Mouse (Mus musculus) heart, postnatal 0 days (tissue): ENCODE measurements around the gene Mrpl45. TPM values are rescaled to one million over a fixed set of nuclear protein-coding genes. Genes with fewer than 3 reads are reported as not detected.

Source experiments
- ATAC-seq: fragments of 200-750 bp; cut with Nextera tagmentation; 2 replicates; pipeline ENCODE4 v1.8.0; 2017; ENCODE audit warnings: low read depth, moderate number of reproducible peaks, moderate library complexity; ENCODE audit not compliant: insufficient read depth
- DNase-seq: peaks from one replicate; pipeline ENCODE4 v3.0.0-alpha.2; 2016; ENCODE audit warnings: low spot score
- H3K27ac ChIP-seq: fragments of 300-500 bp; sonication (generic); 2 replicates; pipeline ENCODE4 v1.5.1; 2014; ENCODE audit warnings: low read depth, mild to moderate bottlenecking
- H3K27me3 ChIP-seq: fragments of 300-500 bp; sonication (generic); 2 replicates; pipeline ENCODE4 v1.6.1; 2014; ENCODE audit warnings: low read length, mixed read lengths; ENCODE audit not compliant: control insufficient read depth, insufficient read depth
- H3K36me3 ChIP-seq: fragments of 300-500 bp; sonication (generic); replicated peaks from 2 replicates; pipeline ENCODE4 v1.6.1; 2014; ENCODE audit warnings: low read length, mixed read lengths; ENCODE audit not compliant: control insufficient read depth, insufficient read depth
- H3K4me1 ChIP-seq: fragments of 300-500 bp; sonication (generic); 2 replicates; pipeline ENCODE4 v1.6.1; 2014; ENCODE audit warnings: antibody characterized with exemption; ENCODE audit not compliant: control insufficient read depth, insufficient read depth
- H3K4me2 ChIP-seq: fragments of 300-500 bp; sonication (generic); 2 replicates; pipeline ENCODE4 v1.6.1; 2014; ENCODE audit warnings: low read depth, mild to moderate bottlenecking, low read length, moderate library complexity
- H3K4me3 ChIP-seq: fragments of 300-500 bp; sonication (generic); 2 replicates; pipeline ENCODE4 v1.5.1; 2014; ENCODE audit warnings: low read depth, low read length
- H3K9ac ChIP-seq: fragments of 300-500 bp; sonication (generic); replicated peaks from 2 replicates; pipeline ENCODE4 v1.6.1; 2014; ENCODE audit warnings: low read depth, low read length, mixed read lengths
- H3K9me3 ChIP-seq: fragments of 300-500 bp; sonication (generic); replicated peaks from 2 replicates; pipeline ENCODE4 v1.6.1; 2016; ENCODE audit warnings: low read length; ENCODE audit not compliant: control insufficient read depth
- CTCF ChIP-seq: IDR thresholded peaks from 2 replicates; pipeline ENCODE4 v1.5.1; 2016; ENCODE audit warnings: antibody characterized with exemption, control low read depth, low read depth
- EP300 ChIP-seq: IDR thresholded peaks from 2 replicates; pipeline ENCODE4 v1.6.1; 2016; ENCODE audit warnings: antibody characterized with exemption, low read depth
- WGBS: fragments of 180-500 bp; shearing (Covaris S2); extraction: QIAGEN DNeasy Blood & Tissue Kit; methylation state at CpG from one replicate; pipeline ENCODE4 v1.1.7; 2014; 5-methylcytosine and 5-hydroxymethylcytosine counted together
- polyA plus RNA-seq: library from polyadenylated mRNA; unstranded; fragments of >200 nt; fragmentation: Nextera tagmentation; extraction: Ambion mirVana; gene quantifications from 2 replicates; pipeline ENCODE4 v1.2.1, GENCODE M21; 2015
- total RNA-seq: library from RNA; depleted of rRNA; stranded (reverse); fragments of >200 nt; gene quantifications from 2 replicates; pipeline ENCODE4 v1.2.3, GENCODE M21; 2014; ENCODE audit warnings: low replicate concordance

Mrpl45 gene
- total and polyA plus RNA-seq, 2 experiments from 2014 or later = 41.8 to 64.6 TPM

DNA sequence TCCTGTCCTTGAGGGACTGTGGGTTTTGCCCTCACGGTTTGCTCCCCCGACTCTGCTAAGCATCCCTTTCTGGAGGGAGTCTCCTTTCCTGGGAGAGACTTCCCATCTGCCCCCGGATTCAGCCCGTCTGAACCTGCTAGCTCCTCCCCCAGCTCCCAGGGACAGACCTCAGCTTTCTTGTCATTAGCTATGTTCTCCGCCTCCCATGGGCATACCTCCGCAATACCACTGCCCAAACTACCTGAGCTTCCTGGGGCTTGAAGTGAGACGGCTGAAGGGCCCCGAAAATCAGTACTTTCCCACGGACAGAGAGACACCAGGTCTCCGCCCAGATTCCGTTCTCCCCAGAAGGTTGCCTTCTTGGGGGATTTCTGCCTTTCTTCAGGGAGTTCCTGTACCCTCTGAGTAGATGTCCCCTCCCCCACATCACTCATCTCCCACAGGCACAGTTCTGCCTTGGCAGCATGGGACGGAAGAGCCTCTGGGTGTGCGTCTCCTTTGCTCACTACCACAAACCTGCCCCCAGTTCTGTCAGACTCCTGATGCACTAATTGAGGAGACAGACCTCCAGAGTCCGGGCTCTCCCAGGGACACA is 21.3 kb downstream of the Mrpl45 start:
- Histone ChIP-seq H3K27ac (no peak overlapping the region), H3K4me1 (peaks cover 6% of the 10 kb centered on the region; the same call in 1 of the 2 replicates), H3K4me2 (no peak overlapping the region), H3K9ac (no peak overlapping the region), H3K4me3 (no peak overlapping the region), H3K27me3 (peaks cover 29% of the 10 kb centered on the region), H3K9me3 (no peaks in the 10 kb centered on the region), H3K36me3 (no peaks in the 10 kb centered on the region)
- WGBS = 63% methylated on average over 14 of the region's 14 CpGs
- DNase-seq (no peak), ATAC-seq (no peak)
- TF ChIP-seq EP300 = no peak
- no peak for TF ChIP-seq CTCF

DNA sequence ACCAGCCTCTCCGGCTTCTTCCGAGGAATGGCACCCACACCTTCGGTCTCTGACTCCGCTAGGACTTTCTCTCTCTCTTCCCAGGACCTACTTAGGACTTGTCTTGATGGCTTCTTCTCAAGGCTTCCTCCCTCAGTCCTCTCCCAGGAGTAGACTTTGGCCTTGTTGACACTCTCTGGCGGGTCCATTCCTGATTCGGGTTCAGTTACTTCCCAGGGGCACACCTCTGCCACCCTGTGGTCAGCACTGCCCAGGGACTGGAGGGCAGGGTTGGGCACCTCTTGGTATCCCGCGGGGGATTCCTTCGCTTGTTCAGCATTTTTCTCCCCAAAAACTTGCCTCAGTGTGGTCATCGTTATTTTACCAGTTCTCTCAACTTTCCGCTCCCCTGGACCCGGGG is 21.8 kb downstream of the Mrpl45 start:
- H3K27me3 ChIP-seq = peaks cover 31% of the 10 kb centered on the region
- 81% methylated on average over 12 of the region's 12 CpGs for WGBS

GRCm38 (mm10) chr11:97338302-97338976 is 22.9 kb downstream of the Mrpl45 start:
- no peaks in the 10 kb centered on the region for H3K9me3 ChIP-seq
- 0 out of 2 replicates have a peak overlapping the region, but pooled peaks have one; percentile 4 for H3K9ac ChIP-seq
- WGBS = 28% methylated on average over 21 of the region's 21 CpGs
- H3K36me3 ChIP-seq = no peaks in the 10 kb centered on the region
- H3K4me3 ChIP-seq = peak overlapping the region; percentile 23
- peaks cover 33% of the 10 kb centered on the region for H3K27me3 ChIP-seq
- no peak for TF ChIP-seq EP300
- TF ChIP-seq CTCF = no peak
- DNase-seq (no peak), ATAC-seq (0 out of 2 replicates have a peak, but pooled peaks have one; percentile 17)
- peaks cover 6% of the 10 kb centered on the region; the same call in 1 of the 2 replicates for H3K4me1 ChIP-seq
- H3K27ac ChIP-seq = no peak overlapping the region
- H3K4me2 ChIP-seq = peak overlapping the region; percentile 58

More for the DNA sequence above, 21.8 kb downstream of the Mrpl45 start:
- no peak overlapping the region for H3K9ac ChIP-seq
- H3K4me3 ChIP-seq = no peak overlapping the region
- no peak overlapping the region for H3K27ac ChIP-seq
- H3K36me3 ChIP-seq = no peaks in the 10 kb centered on the region
- no peak overlapping the region for H3K4me2 ChIP-seq
- DNase-seq (no peak), ATAC-seq (no peak)
- no peaks in the 10 kb centered on the region for H3K9me3 ChIP-seq
- TF ChIP-seq EP300 (no peak), CTCF (no peak)
- H3K4me1 ChIP-seq = peaks cover 6% of the 10 kb centered on the region; the same call in 1 of the 2 replicates

GRCm38 (mm10) chr11:97338977-97339315 is 23.4 kb downstream of the Mrpl45 start:
- no peaks in the 10 kb centered on the region for H3K36me3 ChIP-seq
- ATAC-seq = no peak
- H3K4me1 ChIP-seq = peaks cover 6% of the 10 kb centered on the region; the same call in 1 of the 2 replicates
- peak; percentile 43 for DNase-seq
- H3K27ac ChIP-seq = no peak overlapping the region
- H3K9ac ChIP-seq = peak overlapping the region; percentile 4; the same call in 1 of the 2 replicates
- peaks cover 33% of the 10 kb centered on the region for H3K27me3 ChIP-seq
- TF ChIP-seq CTCF = no peak
- TF ChIP-seq EP300 = no peak
- H3K4me2 ChIP-seq = peak overlapping the region; percentile 58
- no peaks in the 10 kb centered on the region for H3K9me3 ChIP-seq
- H3K4me3 ChIP-seq = peak overlapping the region; percentile 23
- WGBS = 11% methylated on average over 17 of the region's 17 CpGs

DNA sequence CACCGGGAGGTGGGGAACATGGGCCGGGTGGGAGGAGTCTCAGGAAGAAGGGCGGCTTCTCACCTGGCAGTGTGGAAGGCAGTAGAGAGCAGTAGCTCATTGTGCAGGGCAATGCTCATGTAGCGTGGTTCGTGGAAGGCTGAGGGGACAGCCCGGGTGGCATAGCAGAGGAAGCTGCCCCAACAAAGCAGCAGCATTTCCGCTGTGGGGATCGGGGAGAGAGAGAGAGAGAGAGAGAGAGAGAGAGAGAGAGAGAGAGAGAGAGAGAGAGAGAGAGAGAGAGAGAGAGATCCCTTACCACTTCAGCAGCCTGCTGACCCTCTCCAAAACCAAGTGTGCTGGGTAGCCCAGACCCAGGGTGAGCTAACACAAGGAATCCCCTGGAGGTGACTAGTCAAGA is 27.7 kb downstream of the Mrpl45 start:
- peaks cover 6% of the 10 kb centered on the region; the same call in 1 of the 2 replicates for H3K4me1 ChIP-seq
- H3K9ac ChIP-seq = no peak overlapping the region
- H3K27ac ChIP-seq = no peak overlapping the region
- no peaks in the 10 kb centered on the region for H3K9me3 ChIP-seq
- DNase-seq (no peak), ATAC-seq (no peak)
- H3K4me2 ChIP-seq = peak overlapping the region; percentile 32; the same call in 1 of the 2 replicates
- H3K4me3 ChIP-seq = no peak overlapping the region
- WGBS = 34% methylated on average over 8 of the region's 8 CpGs
- TF ChIP-seq CTCF = no peak
- no peak for TF ChIP-seq EP300
- H3K27me3 ChIP-seq = peaks cover 7% of the 10 kb centered on the region; the same call in 1 of the 2 replicates
- H3K36me3 ChIP-seq = no peaks in the 10 kb centered on the region
